Mouse (Mus musculus) spleen, adult 2 months (tissue): ENCODE measurements at regions not wholly inside any gene's neighbourhood (a gene's known extent, or its start where the extent isn't known, plus 50 kb on each side); places are given as distances from the start of the nearest gene placed in this dataset.

ENCODE experiments used
- CTCF ChIP-seq: fragments of 200-500 bp; IDR thresholded peaks from 2 replicates; pipeline ENCODE4 v1.5.1; 2011; ENCODE audit warnings: mild to moderate bottlenecking, inconsistent platforms; ENCODE audit not compliant: insufficient read depth, insufficient read length, insufficient replicate concordance; ENCODE audit errors: extremely low read depth
- POLR2A ChIP-seq: fragments of 200-500 bp; IDR thresholded peaks from 2 replicates; pipeline ENCODE4 v1.6.1; 2011; ENCODE audit warnings: low read depth, low read length, inconsistent platforms

GRCm38 (mm10) chr2:75496606-75497240, 162.3 kb upstream of the Hnrnpa3 start:
- TF ChIP-seq CTCF (no peak), POLR2A (no peak)
